Mouse (Mus musculus): ENCODE measurements around the gene Dars.

GRCm38 (mm10) chr1:128358916-128359553 lies 58.1 kb downstream of the Dars start:
- no peak for TF ChIP-seq CTCF (IDR thresholded peaks at IDR 0.05; ENCODE audit: control insufficient read depth, insufficient read depth, insufficient replicate concordance, low read depth, low read length)
- no peak for TF ChIP-seq POLR2A (IDR thresholded peaks at IDR 0.05; ENCODE audit: control insufficient read depth, low read depth, low read length)

Data from testis, adult 2 months (tissue).